Mouse (Mus musculus): ENCODE data around the gene Zpr1. TPM values are rescaled to one million over a fixed set of nuclear protein-coding genes. Genes with fewer than 3 reads are reported as not detected.
"Not testable (repeated sequence)": the region's sequence is repeated elsewhere in the genome, so short reads cannot be mapped to it uniquely, and the experiment has no call there.

The Zpr1 gene
- polyA plus RNA-seq, 1 experiment from 2014 or later = 37.5 TPM

GRCm38 (mm10) chr9:46302142-46302541 lies 29.3 kb downstream of the Zpr1 start:
- H3K36me3 ChIP-seq (ENCODE audit: inconsistent target) = peaks cover 21% of the 10 kb centered on the region; the same call in 1 of the 2 replicates
- 20% methylated on average over 2 of the region's 2 CpGs for WGBS (ENCODE audit: missing documents)
- no peak overlapping the region for H3K4me3 ChIP-seq (ENCODE audit: inconsistent target)
- H3K79me2 ChIP-seq (ENCODE audit: inconsistent target) = no peaks in the 10 kb centered on the region
- no peak overlapping the region for H3K27ac ChIP-seq

GRCm38 (mm10) chr9:46309121-46309520 lies 36.3 kb downstream of the Zpr1 start:
- Histone ChIP-seq H3K27ac (no peak overlapping the region), H3K36me3 (ENCODE audit: inconsistent target) (no peaks in the 10 kb centered on the region), H3K79me2 (ENCODE audit: inconsistent target) (no peaks in the 10 kb centered on the region), H3K4me3 (ENCODE audit: inconsistent target) (no peak overlapping the region)
- WGBS (ENCODE audit: missing documents) = 21% methylated on average over 6 of the region's 7 CpGs

GRCm38 (mm10) chr9:46314507-46314906 lies 41.6 kb downstream of the Zpr1 start:
- no peaks in the 10 kb centered on the region for H3K79me2 ChIP-seq (ENCODE audit: inconsistent target)
- WGBS (ENCODE audit: missing documents) = 13% methylated on average over 4 of the region's 4 CpGs

GRCm38 (mm10) chr9:46314921-46315320 lies 42.1 kb downstream of the Zpr1 start:
- no peak overlapping the region for H3K4me3 ChIP-seq (ENCODE audit: inconsistent target)
- H3K36me3 ChIP-seq (ENCODE audit: inconsistent target) = no peaks in the 10 kb centered on the region
- WGBS (ENCODE audit: missing documents) = 40% methylated on average over 2 of the region's 2 CpGs
- no peak overlapping the region for H3K27ac ChIP-seq
- H3K79me2 ChIP-seq (ENCODE audit: inconsistent target) = no peaks in the 10 kb centered on the region

More at GRCm38 (mm10) chr9:46314507-46314906, 41.6 kb downstream of the Zpr1 start:
- Histone ChIP-seq H3K4me3 (ENCODE audit: inconsistent target) (no peak overlapping the region), H3K27ac (no peak overlapping the region), H3K36me3 (ENCODE audit: inconsistent target) (no peaks in the 10 kb centered on the region)

- Histone ChIP-seq H3K27ac (no peak overlapping the region), H3K4me3 (ENCODE audit: inconsistent target) (no peak overlapping the region), H3K79me2 (ENCODE audit: inconsistent target) (no peaks in the 10 kb centered on the region), H3K36me3 (ENCODE audit: inconsistent target) (no peaks in the 10 kb centered on the region)
- 87% methylated on average over 11 of the region's 11 CpGs for WGBS (ENCODE audit: missing documents)
These were observed 43.0 kb downstream of the Zpr1 start for GRCm38 (mm10) chr9:46315807-46316365.

- Histone ChIP-seq H3K79me2 (ENCODE audit: inconsistent target) (no peaks in the 10 kb centered on the region), H3K36me3 (ENCODE audit: inconsistent target) (no peaks in the 10 kb centered on the region), H3K27ac (no peak overlapping the region), H3K4me3 (ENCODE audit: inconsistent target) (no peak overlapping the region)
- WGBS (ENCODE audit: missing documents) = 78% methylated on average over 5 of the region's 5 CpGs
These were observed 43.5 kb downstream of the Zpr1 start for GRCm38 (mm10) chr9:46316388-46316787.

GRCm38 (mm10) chr9:46316909-46317308 lies 44.0 kb downstream of the Zpr1 start:
- 79% methylated on average over 8 of the region's 8 CpGs for WGBS (ENCODE audit: missing documents)

GRCm38 (mm10) chr9:46317957-46318356 lies 45.1 kb downstream of the Zpr1 start:
- WGBS (ENCODE audit: missing documents) = 92% methylated on average over 3 of the region's 3 CpGs
- H3K27ac ChIP-seq = no peak overlapping the region
- H3K4me3 ChIP-seq (ENCODE audit: inconsistent target) = no peak overlapping the region
- no peaks in the 10 kb centered on the region for H3K79me2 ChIP-seq (ENCODE audit: inconsistent target)
- no peaks in the 10 kb centered on the region for H3K36me3 ChIP-seq (ENCODE audit: inconsistent target)

More at GRCm38 (mm10) chr9:46316909-46317308, 44.0 kb downstream of the Zpr1 start:
- no peaks in the 10 kb centered on the region for H3K79me2 ChIP-seq (ENCODE audit: inconsistent target)
- H3K4me3 ChIP-seq (ENCODE audit: inconsistent target) = no peak overlapping the region
- no peaks in the 10 kb centered on the region for H3K36me3 ChIP-seq (ENCODE audit: inconsistent target)
- no peak overlapping the region for H3K27ac ChIP-seq

GRCm38 (mm10) chr9:46319886-46320285 lies 47.0 kb downstream of the Zpr1 start, which contains the start of gene 4931429L15Rik:
4931429L15Rik (minus strand) TSS chr9:46319986.
- H3K79me2 ChIP-seq (ENCODE audit: inconsistent target); H3K27ac ChIP-seq; H3K36me3 ChIP-seq (ENCODE audit: inconsistent target); H3K4me3 ChIP-seq (ENCODE audit: inconsistent target): not testable (repeated sequence)
- WGBS (ENCODE audit: missing documents) = 74% methylated on average over 6 of the region's 6 CpGs

- Histone ChIP-seq H3K79me2 (ENCODE audit: inconsistent target) (no peaks in the 10 kb centered on the region), H3K27ac (no peak overlapping the region), H3K4me3 (ENCODE audit: inconsistent target) (no peak overlapping the region), H3K36me3 (ENCODE audit: inconsistent target) (no peaks in the 10 kb centered on the region)
- 85% methylated on average over 2 of the region's 2 CpGs for WGBS (ENCODE audit: missing documents)
These were observed 47.6 kb downstream of the Zpr1 start for GRCm38 (mm10) chr9:46320461-46320860.

- Histone ChIP-seq H3K4me3 (ENCODE audit: inconsistent target) (no peak overlapping the region), H3K36me3 (ENCODE audit: inconsistent target) (no peaks in the 10 kb centered on the region), H3K27ac (no peak overlapping the region), H3K79me2 (ENCODE audit: inconsistent target) (no peaks in the 10 kb centered on the region)
- WGBS (ENCODE audit: missing documents) = 92% methylated on average over 11 of the region's 11 CpGs
These were observed 54.0 kb downstream of the Zpr1 start for GRCm38 (mm10) chr9:46326694-46327405.

- 81% methylated on average over 22 of the region's 25 CpGs for WGBS (ENCODE audit: missing documents)
- no peaks in the 10 kb centered on the region for H3K79me2 ChIP-seq (ENCODE audit: inconsistent target)
- no peaks in the 10 kb centered on the region for H3K36me3 ChIP-seq (ENCODE audit: inconsistent target)
- no peak overlapping the region for H3K4me3 ChIP-seq (ENCODE audit: inconsistent target)
- H3K27ac ChIP-seq = no peak overlapping the region
These were observed 55.1 kb downstream of the Zpr1 start for GRCm38 (mm10) chr9:46327706-46328571.

- WGBS (ENCODE audit: missing documents) = 31% methylated on average over 29 of the region's 30 CpGs
- no peak overlapping the region; the same call in 1 of the 2 replicates for H3K4me3 ChIP-seq (ENCODE audit: inconsistent target)
- H3K79me2 ChIP-seq (ENCODE audit: inconsistent target) = no peaks in the 10 kb centered on the region
- H3K36me3 ChIP-seq (ENCODE audit: inconsistent target) = no peaks in the 10 kb centered on the region
- H3K27ac ChIP-seq = no peak overlapping the region
These were observed 55.8 kb downstream of the Zpr1 start for GRCm38 (mm10) chr9:46328572-46329249.

- 9% methylated on average over 19 of the region's 19 CpGs for WGBS (ENCODE audit: missing documents)
- no peak overlapping the region; the same call in 1 of the 2 replicates for H3K4me3 ChIP-seq (ENCODE audit: inconsistent target)
- H3K27ac ChIP-seq = no peak overlapping the region
- no peaks in the 10 kb centered on the region for H3K36me3 ChIP-seq (ENCODE audit: inconsistent target)
- no peaks in the 10 kb centered on the region for H3K79me2 ChIP-seq (ENCODE audit: inconsistent target)
These were observed 56.4 kb downstream of the Zpr1 start for GRCm38 (mm10) chr9:46329250-46329648.
